Mouse (Mus musculus): ENCODE measurements around the gene Tepp. TPM values are rescaled to one million over a fixed set of nuclear protein-coding genes. Genes with fewer than 3 reads are reported as not detected.

The Tepp gene
- polyA plus RNA-seq, 1 experiment from 2014 or later: not detected

GRCm38 (mm10) chr8:95354606-95355005, 44.2 kb downstream of the Tepp start:
- H3K9me3 ChIP-seq (replicated peaks): no peaks in the 10 kb centered on the region
- no peak for DNase-seq (ENCODE audit: low spot score)
- H3K4me1 ChIP-seq: peaks cover 54% of the 10 kb centered on the region
- no peak overlapping the region for H3K27ac ChIP-seq (replicated peaks)
- peaks cover 42% of the 10 kb centered on the region for H3K27me3 ChIP-seq (ENCODE audit: low read depth, poor library complexity, severe bottlenecking)
- 87% methylated on average over 2 of the region's 2 CpGs for WGBS
- no peak overlapping the region for H3K4me3 ChIP-seq
- peaks cover 5% of the 10 kb centered on the region; the same call in 1 of the 2 replicates for H3K36me3 ChIP-seq

GRCm38 (mm10) chr8:95358550-95359411, 48.4 kb downstream of the Tepp start:
- Histone ChIP-seq H3K9me3 (replicated peaks) (no peaks in the 10 kb centered on the region), H3K36me3 (peaks cover 7% of the 10 kb centered on the region; the same call in 1 of the 2 replicates), H3K27me3 (ENCODE audit: low read depth, poor library complexity, severe bottlenecking) (peaks cover 8% of the 10 kb centered on the region), H3K4me1 (peaks cover 47% of the 10 kb centered on the region), H3K4me3 (no peak overlapping the region), H3K27ac (replicated peaks) (no peak overlapping the region)
- WGBS: 74% methylated on average over 8 of the region's 8 CpGs
- DNase-seq (ENCODE audit: low spot score): no peak

- Histone ChIP-seq H3K4me1 (peaks cover 34% of the 10 kb centered on the region), H3K9me3 (replicated peaks) (no peaks in the 10 kb centered on the region), H3K4me3 (no peak overlapping the region), H3K27me3 (ENCODE audit: low read depth, poor library complexity, severe bottlenecking) (no peaks in the 10 kb centered on the region), H3K36me3 (0 out of 2 replicates have a peak, but pooled peaks cover 5% of the 10 kb centered on the region), H3K27ac (replicated peaks) (peak overlapping the region; percentile 2; the same call in 1 of the 2 replicates)
- no peak for DNase-seq (ENCODE audit: low spot score)
- 56% methylated on average over 7 of the region's 7 CpGs for WGBS
Measured at GRCm38 (mm10) chr8:95360181-95361015, 50.0 kb downstream of the Tepp start.

- no peak for DNase-seq (ENCODE audit: low spot score)
- H3K36me3 ChIP-seq: 0 out of 2 replicates have a peak, but pooled peaks cover 5% of the 10 kb centered on the region
- no peaks in the 10 kb centered on the region for H3K9me3 ChIP-seq (replicated peaks)
- H3K4me3 ChIP-seq: no peak overlapping the region
- H3K4me1 ChIP-seq: peaks cover 34% of the 10 kb centered on the region
- 68% methylated on average over 3 of the region's 3 CpGs for WGBS
- no peaks in the 10 kb centered on the region for H3K27me3 ChIP-seq (ENCODE audit: low read depth, poor library complexity, severe bottlenecking)
- H3K27ac ChIP-seq (replicated peaks): peak overlapping the region; percentile 2; the same call in 1 of the 2 replicates
Measured at GRCm38 (mm10) chr8:95361016-95361341, 50.6 kb downstream of the Tepp start.

- Histone ChIP-seq H3K36me3 (peaks cover 15% of the 10 kb centered on the region), H3K27ac (replicated peaks) (no peak overlapping the region), H3K27me3 (ENCODE audit: low read depth, poor library complexity, severe bottlenecking) (no peaks in the 10 kb centered on the region), H3K4me1 (peaks cover 34% of the 10 kb centered on the region), H3K4me3 (no peak overlapping the region), H3K9me3 (replicated peaks) (no peaks in the 10 kb centered on the region)
- 84% methylated on average over 6 of the region's 6 CpGs for WGBS
- DNase-seq (ENCODE audit: low spot score): no peak
Measured at GRCm38 (mm10) chr8:95362272-95362671, 51.9 kb downstream of the Tepp start.

GRCm38 (mm10) chr8:95363849-95364248, 53.5 kb downstream of the Tepp start:
- DNase-seq (ENCODE audit: low spot score): no peak
- no peak overlapping the region for H3K27ac ChIP-seq (replicated peaks)
- 96% methylated on average over 2 of the region's 2 CpGs for WGBS
- H3K4me3 ChIP-seq: no peak overlapping the region
- H3K36me3 ChIP-seq: peaks cover 29% of the 10 kb centered on the region
- H3K4me1 ChIP-seq: peaks cover 26% of the 10 kb centered on the region
- no peaks in the 10 kb centered on the region for H3K9me3 ChIP-seq (replicated peaks)
- no peaks in the 10 kb centered on the region for H3K27me3 ChIP-seq (ENCODE audit: low read depth, poor library complexity, severe bottlenecking)

GRCm38 (mm10) chr8:95369581-95370326, 59.4 kb downstream of the Tepp start:
- DNase-seq (ENCODE audit: low spot score): peak; percentile 27
- H3K9me3 ChIP-seq (replicated peaks): no peaks in the 10 kb centered on the region
- no peak overlapping the region for H3K4me3 ChIP-seq
- no peaks in the 10 kb centered on the region for H3K27me3 ChIP-seq (ENCODE audit: low read depth, poor library complexity, severe bottlenecking)
- peaks cover 7% of the 10 kb centered on the region for H3K4me1 ChIP-seq
- H3K27ac ChIP-seq (replicated peaks): no peak overlapping the region; the same call in 1 of the 2 replicates
- WGBS: 53% methylated on average over 20 of the region's 20 CpGs
- H3K36me3 ChIP-seq: peaks cover 84% of the 10 kb centered on the region

GRCm38 (mm10) chr8:95373389-95374002, 63.1 kb downstream of the Tepp start:
- peaks cover 11% of the 10 kb centered on the region for H3K4me1 ChIP-seq
- no peak overlapping the region for H3K27ac ChIP-seq (replicated peaks)
- WGBS: 91% methylated on average over 12 of the region's 12 CpGs
- no peak for DNase-seq (ENCODE audit: low spot score)
- no peaks in the 10 kb centered on the region for H3K9me3 ChIP-seq (replicated peaks)
- peaks cover 63% of the 10 kb centered on the region for H3K36me3 ChIP-seq
- no peaks in the 10 kb centered on the region for H3K27me3 ChIP-seq (ENCODE audit: low read depth, poor library complexity, severe bottlenecking)
- no peak overlapping the region for H3K4me3 ChIP-seq

- WGBS: 88% methylated on average over 3 of the region's 3 CpGs
- no peak for DNase-seq (ENCODE audit: low spot score)
- H3K27me3 ChIP-seq (ENCODE audit: low read depth, poor library complexity, severe bottlenecking): no peaks in the 10 kb centered on the region
Measured at GRCm38 (mm10) chr8:95374429-95374828, 64.1 kb downstream of the Tepp start.

GRCm38 (mm10) chr8:95375374-95375930, 65.1 kb downstream of the Tepp start:
- H3K9me3 ChIP-seq (replicated peaks): no peaks in the 10 kb centered on the region
- no peak overlapping the region for H3K4me3 ChIP-seq
- H3K4me1 ChIP-seq: peaks cover 4% of the 10 kb centered on the region; the same call in 1 of the 2 replicates
- H3K27me3 ChIP-seq (ENCODE audit: low read depth, poor library complexity, severe bottlenecking): no peaks in the 10 kb centered on the region
- DNase-seq (ENCODE audit: low spot score): no peak
- peaks cover 44% of the 10 kb centered on the region for H3K36me3 ChIP-seq
- no peak overlapping the region for H3K27ac ChIP-seq (replicated peaks)
- 85% methylated on average over 7 of the region's 7 CpGs for WGBS

More at GRCm38 (mm10) chr8:95374429-95374828, 64.1 kb downstream of the Tepp start:
- Histone ChIP-seq H3K4me1 (peaks cover 5% of the 10 kb centered on the region), H3K36me3 (peaks cover 54% of the 10 kb centered on the region), H3K27ac (replicated peaks) (no peak overlapping the region), H3K4me3 (no peak overlapping the region), H3K9me3 (replicated peaks) (no peaks in the 10 kb centered on the region)
